Mouse (Mus musculus): ENCODE measurements around the gene Wdtc1. TPM values are rescaled to one million over a fixed set of nuclear protein-coding genes. Genes with fewer than 3 reads are reported as not detected.

Gene Wdtc1
- polyA plus RNA-seq, 1 experiment from 2014 or later = 19.3 TPM

- 88% methylated on average over 6 of the region's 6 CpGs for WGBS
- H3K4me1 ChIP-seq (replicated peaks; ENCODE audit: control insufficient read depth, insufficient read depth, low read length) = no peaks in the 10 kb centered on the region
- no peak overlapping the region for H3K4me3 ChIP-seq (replicated peaks; ENCODE audit: low read length)
- no peak overlapping the region for H3K4me2 ChIP-seq (ENCODE audit: low read length)
- H3K27ac ChIP-seq (ENCODE audit: low read length) = no peak overlapping the region
- no peaks in the 10 kb centered on the region for H3K27me3 ChIP-seq (replicated peaks; ENCODE audit: control insufficient read depth, insufficient read depth, low read length)
- no peaks in the 10 kb centered on the region for H3K36me3 ChIP-seq (ENCODE audit: control insufficient read depth, insufficient read depth)
- H3K9me3 ChIP-seq (ENCODE audit: control insufficient read depth, low read length) = no peaks in the 10 kb centered on the region
- no peak for ATAC-seq
- no peak overlapping the region for H3K9ac ChIP-seq (replicated peaks; ENCODE audit: low read depth, low read length)
Observed at GRCm38 (mm10) chr4:133354641-133355040, 1.4 kb upstream of the Wdtc1 start.

- whole genome bisulfite sequencing = 76% methylated on average over 10 of the region's 10 CpGs
- H3K27ac ChIP-seq (ENCODE audit: low read length) = no peak overlapping the region
- no peaks in the 10 kb centered on the region for H3K36me3 ChIP-seq (ENCODE audit: control insufficient read depth, insufficient read depth)
- no peak overlapping the region for H3K4me3 ChIP-seq (replicated peaks; ENCODE audit: low read length)
- no peak overlapping the region for H3K4me2 ChIP-seq (ENCODE audit: low read length)
- H3K9ac ChIP-seq (replicated peaks; ENCODE audit: low read depth, low read length) = no peak overlapping the region
- ATAC-seq = no peak
- no peaks in the 10 kb centered on the region for H3K27me3 ChIP-seq (replicated peaks; ENCODE audit: control insufficient read depth, insufficient read depth, low read length)
- no peaks in the 10 kb centered on the region for H3K4me1 ChIP-seq (replicated peaks; ENCODE audit: control insufficient read depth, insufficient read depth, low read length)
- H3K9me3 ChIP-seq (ENCODE audit: control insufficient read depth, low read length) = no peaks in the 10 kb centered on the region
Observed at GRCm38 (mm10) chr4:133352797-133353196, 484 bp downstream of the Wdtc1 start.

- Histone ChIP-seq H3K9ac (replicated peaks; ENCODE audit: low read depth, low read length) (no peak overlapping the region), H3K27me3 (replicated peaks; ENCODE audit: control insufficient read depth, insufficient read depth, low read length) (no peaks in the 10 kb centered on the region), H3K27ac (ENCODE audit: low read length) (no peak overlapping the region), H3K4me2 (ENCODE audit: low read length) (no peak overlapping the region), H3K4me3 (replicated peaks; ENCODE audit: low read length) (no peak overlapping the region), H3K4me1 (replicated peaks; ENCODE audit: control insufficient read depth, insufficient read depth, low read length) (no peaks in the 10 kb centered on the region), H3K9me3 (ENCODE audit: control insufficient read depth, low read length) (no peaks in the 10 kb centered on the region), H3K36me3 (ENCODE audit: control insufficient read depth, insufficient read depth) (no peaks in the 10 kb centered on the region)
- ATAC-seq = no peak
- 87% methylated on average over 5 of the region's 5 CpGs for WGBS
Observed at GRCm38 (mm10) chr4:133348051-133348775, 5.1 kb downstream of the Wdtc1 start.

GRCm38 (mm10) chr4:133347624-133348023 is 5.7 kb downstream of the Wdtc1 start:
- Histone ChIP-seq H3K27me3 (replicated peaks; ENCODE audit: control insufficient read depth, insufficient read depth, low read length) (0 out of 2 replicates have a peak, but pooled peaks cover 2% of the 10 kb centered on the region), H3K36me3 (ENCODE audit: control insufficient read depth, insufficient read depth) (no peaks in the 10 kb centered on the region), H3K4me1 (replicated peaks; ENCODE audit: control insufficient read depth, insufficient read depth, low read length) (no peaks in the 10 kb centered on the region), H3K27ac (ENCODE audit: low read length) (no peak overlapping the region), H3K9ac (replicated peaks; ENCODE audit: low read depth, low read length) (no peak overlapping the region), H3K9me3 (ENCODE audit: control insufficient read depth, low read length) (no peaks in the 10 kb centered on the region), H3K4me3 (replicated peaks; ENCODE audit: low read length) (no peak overlapping the region), H3K4me2 (ENCODE audit: low read length) (no peak overlapping the region)
- ATAC-seq = no peak
- WGBS = 67% methylated on average over 4 of the region's 4 CpGs

- no peak overlapping the region for H3K9ac ChIP-seq (replicated peaks; ENCODE audit: low read depth, low read length)
- no peaks in the 10 kb centered on the region for H3K36me3 ChIP-seq (ENCODE audit: control insufficient read depth, insufficient read depth)
- H3K9me3 ChIP-seq (ENCODE audit: control insufficient read depth, low read length) = no peaks in the 10 kb centered on the region
- H3K4me1 ChIP-seq (replicated peaks; ENCODE audit: control insufficient read depth, insufficient read depth, low read length) = no peaks in the 10 kb centered on the region
- no peak for ATAC-seq
- no peak overlapping the region for H3K4me3 ChIP-seq (replicated peaks; ENCODE audit: low read length)
- 0 out of 2 replicates have a peak, but pooled peaks cover 2% of the 10 kb centered on the region for H3K27me3 ChIP-seq (replicated peaks; ENCODE audit: control insufficient read depth, insufficient read depth, low read length)
- WGBS = 79% methylated on average over 4 of the region's 4 CpGs
- no peak overlapping the region for H3K27ac ChIP-seq (ENCODE audit: low read length)
- H3K4me2 ChIP-seq (ENCODE audit: low read length) = no peak overlapping the region
Observed at GRCm38 (mm10) chr4:133346577-133346976, 6.7 kb downstream of the Wdtc1 start.

- H3K9ac ChIP-seq (replicated peaks; ENCODE audit: low read depth, low read length) = no peak overlapping the region
- no peak overlapping the region for H3K4me2 ChIP-seq (ENCODE audit: low read length)
- H3K36me3 ChIP-seq (ENCODE audit: control insufficient read depth, insufficient read depth) = no peaks in the 10 kb centered on the region
- 90% methylated on average over 6 of the region's 6 CpGs for WGBS
- no peak for ATAC-seq
- no peaks in the 10 kb centered on the region for H3K4me1 ChIP-seq (replicated peaks; ENCODE audit: control insufficient read depth, insufficient read depth, low read length)
- 0 out of 2 replicates have a peak, but pooled peaks cover 2% of the 10 kb centered on the region for H3K27me3 ChIP-seq (replicated peaks; ENCODE audit: control insufficient read depth, insufficient read depth, low read length)
- H3K27ac ChIP-seq (ENCODE audit: low read length) = no peak overlapping the region
- no peaks in the 10 kb centered on the region for H3K9me3 ChIP-seq (ENCODE audit: control insufficient read depth, low read length)
- H3K4me3 ChIP-seq (replicated peaks; ENCODE audit: low read length) = no peak overlapping the region
Observed at GRCm38 (mm10) chr4:133345702-133346101, 7.6 kb downstream of the Wdtc1 start.

GRCm38 (mm10) chr4:133344112-133344511 is 9.2 kb downstream of the Wdtc1 start:
- H3K4me1 ChIP-seq (replicated peaks; ENCODE audit: control insufficient read depth, insufficient read depth, low read length) = 0 out of 2 replicates have a peak, but pooled peaks cover 2% of the 10 kb centered on the region
- no peak overlapping the region for H3K4me3 ChIP-seq (replicated peaks; ENCODE audit: low read length)
- H3K36me3 ChIP-seq (ENCODE audit: control insufficient read depth, insufficient read depth) = no peaks in the 10 kb centered on the region
- no peaks in the 10 kb centered on the region for H3K9me3 ChIP-seq (ENCODE audit: control insufficient read depth, low read length)
- no peak for ATAC-seq
- H3K27me3 ChIP-seq (replicated peaks; ENCODE audit: control insufficient read depth, insufficient read depth, low read length) = 0 out of 2 replicates have a peak, but pooled peaks cover 2% of the 10 kb centered on the region
- WGBS = under 1% methylated on average over 4 of the region's 4 CpGs
- H3K4me2 ChIP-seq (ENCODE audit: low read length) = no peak overlapping the region
- H3K27ac ChIP-seq (ENCODE audit: low read length) = no peak overlapping the region
- H3K9ac ChIP-seq (replicated peaks; ENCODE audit: low read depth, low read length) = no peak overlapping the region

GRCm38 (mm10) chr4:133340217-133340616 is 13.1 kb downstream of the Wdtc1 start:
- Histone ChIP-seq H3K4me3 (replicated peaks; ENCODE audit: low read length) (no peak overlapping the region), H3K9ac (replicated peaks; ENCODE audit: low read depth, low read length) (no peak overlapping the region), H3K4me2 (ENCODE audit: low read length) (no peak overlapping the region), H3K36me3 (ENCODE audit: control insufficient read depth, insufficient read depth) (no peaks in the 10 kb centered on the region), H3K27ac (ENCODE audit: low read length) (no peak overlapping the region), H3K9me3 (ENCODE audit: control insufficient read depth, low read length) (no peaks in the 10 kb centered on the region), H3K27me3 (replicated peaks; ENCODE audit: control insufficient read depth, insufficient read depth, low read length) (0 out of 2 replicates have a peak, but pooled peaks cover 2% of the 10 kb centered on the region), H3K4me1 (replicated peaks; ENCODE audit: control insufficient read depth, insufficient read depth, low read length) (peaks cover 16% of the 10 kb centered on the region)
- 80% methylated on average over 2 of the region's 2 CpGs for WGBS
- no peak for ATAC-seq

- H3K4me1 ChIP-seq (replicated peaks; ENCODE audit: control insufficient read depth, insufficient read depth, low read length) = peaks cover 16% of the 10 kb centered on the region
- peak overlapping the region; percentile 79 for H3K4me2 ChIP-seq (ENCODE audit: low read length)
- no peaks in the 10 kb centered on the region for H3K36me3 ChIP-seq (ENCODE audit: control insufficient read depth, insufficient read depth)
- H3K4me3 ChIP-seq (replicated peaks; ENCODE audit: low read length) = peak overlapping the region; percentile 62
- peak overlapping the region; percentile 46; the same call in 1 of the 2 replicates for H3K27ac ChIP-seq (ENCODE audit: low read length)
- H3K9ac ChIP-seq (replicated peaks; ENCODE audit: low read depth, low read length) = peak overlapping the region; percentile 68
- H3K9me3 ChIP-seq (ENCODE audit: control insufficient read depth, low read length) = no peaks in the 10 kb centered on the region
- under 1% methylated on average over 58 of the region's 60 CpGs for WGBS
- ATAC-seq = peak; percentile 97
- 0 out of 2 replicates have a peak, but pooled peaks cover 2% of the 10 kb centered on the region for H3K27me3 ChIP-seq (replicated peaks; ENCODE audit: control insufficient read depth, insufficient read depth, low read length)
Observed at GRCm38 (mm10) chr4:133339148-133339749, 14.0 kb downstream of the Wdtc1 start.
